Mouse (Mus musculus) heart, embryonic 15.5 days (tissue): ENCODE measurements around the gene Sh3d21. TPM values are rescaled to one million over a fixed set of nuclear protein-coding genes. Genes with fewer than 3 reads are reported as not detected.

Experiments used
- ATAC-seq: fragments of 200-750 bp; cut with Nextera tagmentation; replicated peaks from 2 replicates; pipeline ENCODE4 v1.8.0; 2017; ENCODE audit warnings: low read depth, moderate TSS enrichment; ENCODE audit not compliant: insufficient number of reproducible peaks, insufficient read depth, low FRiP score
- H3K27ac ChIP-seq: fragments of 300-500 bp; sonication (generic); 2 replicates; pipeline ENCODE4 v1.5.1; 2015; ENCODE audit warnings: mild to moderate bottlenecking, inconsistent platforms
- H3K27me3 ChIP-seq: fragments of 300-500 bp; sonication (generic); 2 replicates; pipeline ENCODE4 v1.6.1; 2015; ENCODE audit warnings: inconsistent platforms
- H3K36me3 ChIP-seq: fragments of 300-500 bp; sonication (generic); 2 replicates; pipeline ENCODE4 v1.6.1; 2015; ENCODE audit warnings: mild to moderate bottlenecking, inconsistent platforms
- H3K4me1 ChIP-seq: fragments of 300-500 bp; sonication (generic); replicated peaks from 2 replicates; pipeline ENCODE4 v1.6.1; 2015; ENCODE audit warnings: inconsistent platforms
- H3K4me2 ChIP-seq: fragments of 300-500 bp; sonication (generic); 2 replicates; pipeline ENCODE4 v1.6.1; 2015; ENCODE audit warnings: inconsistent platforms, mild to moderate bottlenecking, moderate library complexity
- H3K4me3 ChIP-seq: fragments of 300-500 bp; sonication (generic); 2 replicates; pipeline ENCODE4 v1.5.1; 2015; ENCODE audit warnings: mild to moderate bottlenecking, inconsistent platforms
- H3K9ac ChIP-seq: fragments of 300-500 bp; sonication (generic); 2 replicates; pipeline ENCODE4 v1.6.1; 2015; ENCODE audit warnings: mild to moderate bottlenecking, inconsistent platforms
- H3K9me3 ChIP-seq: fragments of 300-500 bp; sonication (generic); replicated peaks from 2 replicates; pipeline ENCODE4 v1.6.1; 2016; ENCODE audit warnings: inconsistent platforms
- WGBS: fragments of 180-500 bp; shearing (Covaris S2); methylation state at CpG from one replicate; pipeline ENCODE4 v1.1.7; 2015; ENCODE audit warnings: mixed read lengths; 5-methylcytosine and 5-hydroxymethylcytosine counted together
- polyA plus RNA-seq: library from polyadenylated mRNA; unstranded; fragments of >200 nt; fragmentation: Nextera tagmentation; extraction: Ambion mirVana; gene quantifications from 2 replicates; pipeline ENCODE4 v1.2.1, GENCODE M21; 2015

Sh3d21 gene
- polyA plus RNA-seq, 1 experiment from 2014 or later, result 3.3 TPM

- Histone ChIP-seq H3K36me3 (no peaks in the 10 kb centered on the region), H3K27ac (no peak overlapping the region), H3K4me1 (peaks cover 52% of the 10 kb centered on the region), H3K9me3 (no peaks in the 10 kb centered on the region), H3K9ac (no peak overlapping the region), H3K27me3 (0 out of 2 replicates have a peak, but pooled peaks cover 5% of the 10 kb centered on the region), H3K4me3 (no peak overlapping the region), H3K4me2 (no peak overlapping the region)
- 52% methylated on average over 14 of the region's 14 CpGs for WGBS
- no peak for ATAC-seq
These were observed 10.4 kb downstream of the Sh3d21 start for GRCm38 (mm10) chr4:126152864-126153263.

- no peak overlapping the region for H3K4me2 ChIP-seq
- no peaks in the 10 kb centered on the region for H3K9me3 ChIP-seq
- no peak overlapping the region for H3K27ac ChIP-seq
- H3K36me3 ChIP-seq, result no peaks in the 10 kb centered on the region
- H3K9ac ChIP-seq, result no peak overlapping the region
- WGBS, result 72% methylated on average over 16 of the region's 16 CpGs
- ATAC-seq, result no peak
- 0 out of 2 replicates have a peak, but pooled peaks cover 5% of the 10 kb centered on the region for H3K27me3 ChIP-seq
- H3K4me3 ChIP-seq, result no peak overlapping the region
- peaks cover 61% of the 10 kb centered on the region for H3K4me1 ChIP-seq
These were observed 11.4 kb downstream of the Sh3d21 start for GRCm38 (mm10) chr4:126151701-126152440.

- no peaks in the 10 kb centered on the region for H3K36me3 ChIP-seq
- 0 out of 2 replicates have a peak overlapping the region, but pooled peaks have one; percentile 64 for H3K4me3 ChIP-seq
- H3K4me1 ChIP-seq, result peaks cover 62% of the 10 kb centered on the region
- WGBS, result 56% methylated on average over 6 of the region's 6 CpGs
- 0 out of 2 replicates have a peak, but pooled peaks cover 5% of the 10 kb centered on the region for H3K27me3 ChIP-seq
- no peaks in the 10 kb centered on the region for H3K9me3 ChIP-seq
- no peak for ATAC-seq
- H3K4me2 ChIP-seq, result peak overlapping the region; percentile 67; the same call in 1 of the 2 replicates
- H3K27ac ChIP-seq, result peak overlapping the region; percentile 86
- H3K9ac ChIP-seq, result no peak overlapping the region
These were observed 12.4 kb downstream of the Sh3d21 start for GRCm38 (mm10) chr4:126150949-126151320.

GRCm38 (mm10) chr4:126150297-126150948 lies 12.9 kb downstream of the Sh3d21 start:
- no peaks in the 10 kb centered on the region for H3K9me3 ChIP-seq
- peak; percentile 68 for ATAC-seq
- peak overlapping the region; percentile 64 for H3K4me3 ChIP-seq
- peaks cover 63% of the 10 kb centered on the region for H3K4me1 ChIP-seq
- H3K27me3 ChIP-seq, result 0 out of 2 replicates have a peak, but pooled peaks cover 5% of the 10 kb centered on the region
- WGBS, result 32% methylated on average over 16 of the region's 16 CpGs
- H3K27ac ChIP-seq, result peak overlapping the region; percentile 86
- no peaks in the 10 kb centered on the region for H3K36me3 ChIP-seq
- H3K4me2 ChIP-seq, result peak overlapping the region; percentile 67
- no peak overlapping the region for H3K9ac ChIP-seq

- Histone ChIP-seq H3K36me3 (no peaks in the 10 kb centered on the region), H3K9ac (no peak overlapping the region; the same call in 1 of the 2 replicates), H3K9me3 (no peaks in the 10 kb centered on the region), H3K27me3 (0 out of 2 replicates have a peak, but pooled peaks cover 5% of the 10 kb centered on the region), H3K4me2 (peak overlapping the region; percentile 67), H3K4me3 (peak overlapping the region; percentile 64), H3K27ac (peak overlapping the region; percentile 86), H3K4me1 (peaks cover 58% of the 10 kb centered on the region)
- 39% methylated on average over 10 of the region's 10 CpGs for WGBS
- ATAC-seq, result no peak
These were observed 13.5 kb downstream of the Sh3d21 start for GRCm38 (mm10) chr4:126149798-126150197.

- H3K36me3 ChIP-seq, result no peaks in the 10 kb centered on the region
- no peaks in the 10 kb centered on the region for H3K9me3 ChIP-seq
- peak overlapping the region; percentile 86 for H3K27ac ChIP-seq
- no peak for ATAC-seq
- H3K9ac ChIP-seq, result peak overlapping the region; percentile 70
- H3K4me1 ChIP-seq, result peaks cover 56% of the 10 kb centered on the region
- H3K4me2 ChIP-seq, result peak overlapping the region; percentile 67
- WGBS, result 18% methylated on average over 42 of the region's 42 CpGs
- 0 out of 2 replicates have a peak, but pooled peaks cover 5% of the 10 kb centered on the region for H3K27me3 ChIP-seq
- peak overlapping the region; percentile 64 for H3K4me3 ChIP-seq
These were observed 14.1 kb downstream of the Sh3d21 start for GRCm38 (mm10) chr4:126149041-126149676.

- H3K4me1 ChIP-seq, result peaks cover 56% of the 10 kb centered on the region
- WGBS, result 2% methylated on average over 63 of the region's 67 CpGs
- H3K27ac ChIP-seq, result peak overlapping the region; percentile 86
- 0 out of 2 replicates have a peak, but pooled peaks cover 5% of the 10 kb centered on the region for H3K27me3 ChIP-seq
- H3K36me3 ChIP-seq, result no peaks in the 10 kb centered on the region
- no peaks in the 10 kb centered on the region for H3K9me3 ChIP-seq
- H3K9ac ChIP-seq, result peak overlapping the region; percentile 70
- H3K4me2 ChIP-seq, result peak overlapping the region; percentile 67
- ATAC-seq, result peak; percentile 79
- H3K4me3 ChIP-seq, result peak overlapping the region; percentile 64
These were observed 14.9 kb downstream of the Sh3d21 start for GRCm38 (mm10) chr4:126148161-126148961.

GRCm38 (mm10) chr4:126147533-126148160 lies 15.6 kb downstream of the Sh3d21 start, which contains the start of gene Eva1b:
Gene Eva1b, plus strand, starts transcription at chr4:126147744.
- H3K4me1 ChIP-seq, result peaks cover 56% of the 10 kb centered on the region
- peak within 1 kb of the TSS; percentile 86 for H3K27ac ChIP-seq
- H3K27me3 ChIP-seq, result 0 out of 2 replicates have a peak, but pooled peaks cover 5% of the 10 kb centered on the region
- peak within 1 kb of the TSS; percentile 67 for H3K4me2 ChIP-seq
- peak within 1 kb of the TSS; percentile 70 for H3K9ac ChIP-seq
- 9% methylated on average over 24 of the region's 24 CpGs for WGBS
- no peaks in the 10 kb centered on the region for H3K36me3 ChIP-seq
- peak within 1 kb of the TSS; percentile 64 for H3K4me3 ChIP-seq
- H3K9me3 ChIP-seq, result no peaks in the 10 kb centered on the region
- peak; percentile 48 for ATAC-seq

- peak overlapping the region; percentile 64 for H3K4me3 ChIP-seq
- no peaks in the 10 kb centered on the region for H3K9me3 ChIP-seq
- 0 out of 2 replicates have a peak, but pooled peaks cover 3% of the 10 kb centered on the region for H3K27me3 ChIP-seq
- H3K27ac ChIP-seq, result peak overlapping the region; percentile 86
- peak overlapping the region; percentile 67 for H3K4me2 ChIP-seq
- ATAC-seq, result no peak
- no peak overlapping the region; the same call in 1 of the 2 replicates for H3K9ac ChIP-seq
- WGBS, result 40% methylated on average over 9 of the region's 9 CpGs
- H3K4me1 ChIP-seq, result peaks cover 53% of the 10 kb centered on the region
- no peaks in the 10 kb centered on the region for H3K36me3 ChIP-seq
These were observed 16.2 kb downstream of the Sh3d21 start for GRCm38 (mm10) chr4:126146974-126147532.

GRCm38 (mm10) chr4:126145396-126145795 lies 17.9 kb downstream of the Sh3d21 start:
- H3K27me3 ChIP-seq, result no peaks in the 10 kb centered on the region
- no peaks in the 10 kb centered on the region for H3K36me3 ChIP-seq
- H3K4me2 ChIP-seq, result no peak overlapping the region
- no peak overlapping the region for H3K9ac ChIP-seq
- peaks cover 47% of the 10 kb centered on the region for H3K4me1 ChIP-seq
- no peak overlapping the region for H3K4me3 ChIP-seq
- H3K27ac ChIP-seq, result no peak overlapping the region
- no peak for ATAC-seq
- H3K9me3 ChIP-seq, result no peaks in the 10 kb centered on the region
- 30% methylated on average over 4 of the region's 4 CpGs for WGBS
